Mouse (Mus musculus): ENCODE results near the gene Slc7a4.

DNA sequence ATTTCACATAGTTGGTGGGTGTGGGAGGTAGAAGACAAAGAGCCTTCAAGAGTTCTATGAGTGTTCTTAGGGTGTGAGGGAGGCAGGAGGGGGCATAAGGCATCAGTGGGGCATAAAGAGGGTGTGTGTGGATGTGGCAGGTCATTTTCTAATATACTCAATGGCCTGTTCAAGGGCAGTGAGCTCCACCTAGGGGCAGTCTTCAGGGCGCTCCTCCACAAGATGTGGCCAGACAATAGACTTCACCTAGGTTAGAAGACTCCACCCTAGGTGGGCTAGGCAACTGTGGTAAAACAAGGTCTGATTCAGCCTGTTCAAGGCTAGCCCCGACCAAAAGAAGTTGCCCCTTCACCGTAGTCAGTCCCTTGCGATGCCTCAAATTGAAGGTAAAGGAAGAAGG lies 50.7 kb downstream of the Slc7a4 start:
- TF ChIP-seq CTCF (IDR thresholded peaks at IDR 0.05; ENCODE audit: low read depth) (peak; percentile 44), EP300 (IDR thresholded peaks at IDR 0.05; ENCODE audit: low read depth) (no peak)

Measured in heart, postnatal 0 days (tissue).